Comparison of ENCODE assay signal across 8 mouse cellular contexts in the genomic region with DNA sequence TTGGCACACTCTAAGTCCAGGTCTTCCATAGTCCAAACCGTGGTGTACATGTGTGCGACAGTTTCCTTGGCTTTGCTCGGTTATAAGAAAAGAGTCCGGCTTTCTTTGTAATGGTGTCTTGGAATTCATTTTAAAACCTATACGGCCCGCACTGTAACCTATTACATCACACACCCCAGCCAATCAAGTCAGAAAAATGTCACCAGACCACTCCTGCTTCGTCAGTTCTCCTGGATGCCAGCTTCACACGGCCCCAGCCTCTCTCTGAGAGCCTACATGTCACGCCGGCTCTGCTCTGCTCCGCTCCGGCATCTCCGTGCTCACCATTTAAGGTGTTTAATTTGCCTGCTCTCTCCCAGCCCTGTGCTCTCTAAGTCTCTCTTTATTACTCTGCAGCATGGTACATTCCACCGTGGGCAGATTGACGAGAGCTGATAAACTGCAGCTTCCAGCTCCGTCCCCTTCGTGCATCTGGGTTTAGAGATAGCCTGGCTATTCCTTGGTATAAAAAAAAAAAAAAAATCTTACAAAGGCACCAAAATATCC.
A peak's percentile ranks its signal among the peaks of the same experiment; 100 is the strongest.
DNase-seq lines count a peak whose midpoint lies in the region; ATAC-seq lines count a peak whose summit lies in the region.

No protein-coding gene starts in this region.

- peak overlapping the region; percentile 65 for H3K9ac ChIP-seq in forebrain, embryonic 14.5 days (ENCODE audit: low read length)
- no peak overlapping the region for H3K9ac ChIP-seq in intestine, embryonic 15.5 days
- H3K9ac ChIP-seq in midbrain, embryonic 13.5 days (replicated peaks), result peak overlapping the region; percentile 67
- H3K9ac ChIP-seq in stomach, embryonic 15.5 days, result no peak overlapping the region

- H3K4me3 ChIP-seq in forebrain, embryonic 14.5 days (ENCODE audit: low read depth, low read length), result peak overlapping the region; percentile 36
- peak overlapping the region; percentile 10; the same call in 1 of the 2 replicates for H3K4me3 ChIP-seq in intestine, embryonic 15.5 days (replicated peaks)
- H3K4me3 ChIP-seq in midbrain, embryonic 13.5 days (replicated peaks), result peak overlapping the region; percentile 57
- H3K4me3 ChIP-seq in stomach, embryonic 15.5 days (replicated peaks), result peak overlapping the region; percentile 58

- 16% methylated on average over 17 of the region's 17 CpGs for WGBS in forebrain, embryonic 14.5 days
- WGBS in intestine, embryonic 15.5 days, result 44% methylated on average over 17 of the region's 17 CpGs
- WGBS in midbrain, embryonic 13.5 days, result 16% methylated on average over 17 of the region's 17 CpGs
- WGBS in stomach, embryonic 15.5 days, result 44% methylated on average over 17 of the region's 17 CpGs

- no peaks in the 10 kb centered on the region for H3K9me3 ChIP-seq in forebrain, embryonic 14.5 days (replicated peaks; ENCODE audit: control insufficient read depth, low read length)
- no peaks in the 10 kb centered on the region for H3K9me3 ChIP-seq in intestine, embryonic 15.5 days
- H3K9me3 ChIP-seq in midbrain, embryonic 13.5 days, result no peaks in the 10 kb centered on the region
- no peaks in the 10 kb centered on the region for H3K9me3 ChIP-seq in stomach, embryonic 15.5 days

- ATAC-seq in forebrain, embryonic 14.5 days, result peak; percentile 67
- peak; percentile 52 for ATAC-seq in intestine, embryonic 15.5 days
- ATAC-seq in midbrain, embryonic 13.5 days, result peak; percentile 86
- peak; percentile 50; the same call in 1 of the 2 replicates for ATAC-seq in stomach, embryonic 15.5 days (ENCODE audit: insufficient read depth, low FRiP score, low read depth)

- peaks cover 11% of the 10 kb centered on the region for H3K36me3 ChIP-seq in forebrain, embryonic 14.5 days (ENCODE audit: control insufficient read depth, insufficient read depth, low read length)
- H3K36me3 ChIP-seq in intestine, embryonic 15.5 days, result peaks cover 7% of the 10 kb centered on the region
- peaks cover 8% of the 10 kb centered on the region for H3K36me3 ChIP-seq in midbrain, embryonic 13.5 days
- H3K36me3 ChIP-seq in stomach, embryonic 15.5 days, result peaks cover 9% of the 10 kb centered on the region; the same call in 1 of the 2 replicates

- DNase-seq in adrenal gland, adult (ENCODE audit: inconsistent age in 2 of 2, low spot score in 1 of 2), result peak; percentile 34 to 70
- no peak for DNase-seq in adrenal gland, adult 18-20 months (ENCODE audit: low spot score in 2 of 2)
- DNase-seq in cerebellum, adult 11 months, result peak; percentile 80
- DNase-seq in forebrain, embryonic 14.5 days (ENCODE audit: low spot score), result peak; percentile 80
- peak; percentile 74 to 85 for DNase-seq in left cerebral cortex, adult 8-10 months (ENCODE audit: low spot score in 2 of 2)

- H3K4me2 ChIP-seq in forebrain, embryonic 14.5 days (ENCODE audit: low read length), result peak overlapping the region; percentile 91
- peak overlapping the region; percentile 47 for H3K4me2 ChIP-seq in intestine, embryonic 15.5 days (replicated peaks)
- peak overlapping the region; percentile 93 for H3K4me2 ChIP-seq in midbrain, embryonic 13.5 days (replicated peaks)
- peak overlapping the region; percentile 90 for H3K4me2 ChIP-seq in stomach, embryonic 15.5 days

- H3K27me3 ChIP-seq in forebrain, embryonic 14.5 days (replicated peaks; ENCODE audit: control insufficient read depth, insufficient read depth, low read length), result no peaks in the 10 kb centered on the region
- no peaks in the 10 kb centered on the region for H3K27me3 ChIP-seq in intestine, embryonic 15.5 days (replicated peaks)
- no peaks in the 10 kb centered on the region for H3K27me3 ChIP-seq in midbrain, embryonic 13.5 days
- no peaks in the 10 kb centered on the region for H3K27me3 ChIP-seq in stomach, embryonic 15.5 days (replicated peaks)

- H3K4me1 ChIP-seq in forebrain, embryonic 14.5 days (ENCODE audit: control insufficient read depth, insufficient read depth, low read length), result peaks cover 23% of the 10 kb centered on the region
- H3K4me1 ChIP-seq in intestine, embryonic 15.5 days (replicated peaks), result peaks cover 9% of the 10 kb centered on the region
- peaks cover 46% of the 10 kb centered on the region for H3K4me1 ChIP-seq in midbrain, embryonic 13.5 days (replicated peaks)
- H3K4me1 ChIP-seq in stomach, embryonic 15.5 days, result peaks cover 11% of the 10 kb centered on the region

- peak overlapping the region; percentile 46; the same call in 1 of the 2 replicates for H3K27ac ChIP-seq in forebrain, embryonic 14.5 days (ENCODE audit: low read depth, low read length)
- H3K27ac ChIP-seq in intestine, embryonic 15.5 days, result peak overlapping the region; percentile 28
- peak overlapping the region; percentile 85 for H3K27ac ChIP-seq in midbrain, embryonic 13.5 days
- peak overlapping the region; percentile 86 for H3K27ac ChIP-seq in stomach, embryonic 15.5 days

Comparison
In these comparisons a context has a peak if more than half of its experiments do, and no peak if none do; other contexts are left out.
1. DNase-seq: peak in adrenal gland, adult (2 of 2), cerebellum, adult 11 months (single experiment), forebrain, embryonic 14.5 days (single experiment) and left cerebral cortex, adult 8-10 months (2 of 2); none in adrenal gland, adult 18-20 months (0 of 2).
2. H3K27ac ChIP-seq: peak in every context shown above with its lines; median percentile 86 in stomach, embryonic 15.5 days; 85 in midbrain, embryonic 13.5 days; 46 in forebrain, embryonic 14.5 days; 28 in intestine, embryonic 15.5 days.
3. H3K9ac ChIP-seq: peak in forebrain, embryonic 14.5 days (single experiment) and midbrain, embryonic 13.5 days (single experiment); none in intestine, embryonic 15.5 days (single experiment) and stomach, embryonic 15.5 days (single experiment).
4. Peak in every context shown above with its lines, with median percentiles within 50 percentile points of each other: ATAC-seq, H3K4me2 ChIP-seq and H3K4me3 ChIP-seq.